Mouse (Mus musculus) limb, embryonic 15.5 days (tissue): ENCODE data around the gene Olfr1383. TPM values are rescaled to one million over a fixed set of nuclear protein-coding genes. Genes with fewer than 3 reads are reported as not detected.

Source experiments
- polyA plus RNA-seq: library from polyadenylated mRNA; unstranded; fragments of >200 nt; fragmentation: Nextera tagmentation; extraction: Ambion mirVana; gene quantifications from 2 replicates; pipeline ENCODE4 v1.2.1, GENCODE M21; 2015

Gene Olfr1383
- polyA plus RNA-seq, 1 experiment from 2014 or later: not detected

Other genes with a start within 250 kb of the Olfr1383 start
- not detected in 2 replicates for gene Olfr1393, start 241.3 kb upstream of the Olfr1383 start, polyA plus RNA-seq
- 0.10 and 0.11 TPM in 2 replicates for gene Olfr1392, start 234.4 kb upstream of the Olfr1383 start, polyA plus RNA-seq
- gene Olfr10, start 214.9 kb upstream of the Olfr1383 start, polyA plus RNA-seq: not detected in 2 replicates
- not detected in 2 replicates for gene Olfr1391, start 196.9 kb upstream of the Olfr1383 start, polyA plus RNA-seq
- not detected in 2 replicates for gene Olfr1390, start 184.5 kb upstream of the Olfr1383 start, polyA plus RNA-seq
- not detected in 2 replicates for gene Olfr1389, start 96.6 kb upstream of the Olfr1383 start, polyA plus RNA-seq
- gene Olfr1388, start 83.0 kb upstream of the Olfr1383 start, polyA plus RNA-seq: 0.06 TPM in 1 of 2 replicates, not detected in the other
- gene Olfr1387, start 64.3 kb upstream of the Olfr1383 start, polyA plus RNA-seq: not detected in 2 replicates
- not detected in 2 replicates for gene Olfr1386, start 54.6 kb upstream of the Olfr1383 start, polyA plus RNA-seq
- gene Olfr1385, start 30.6 kb upstream of the Olfr1383 start, polyA plus RNA-seq: not detected in 2 replicates
- not detected in 2 replicates for gene Olfr1384, start 12.9 kb upstream of the Olfr1383 start, polyA plus RNA-seq
- not detected in 2 replicates for gene Olfr1382, start 8.6 kb downstream of the Olfr1383 start, polyA plus RNA-seq
- gene Olfr1381, start 23.8 kb downstream of the Olfr1383 start, polyA plus RNA-seq: not detected in 2 replicates
- not detected in 2 replicates for gene Olfr1380, start 37.2 kb downstream of the Olfr1383 start, polyA plus RNA-seq
- gene Flt4, start 89.6 kb downstream of the Olfr1383 start, polyA plus RNA-seq: 5.5 and 5.6 TPM in 2 replicates
- not detected in 2 replicates for gene Scgb3a1, start 144.0 kb downstream of the Olfr1383 start, polyA plus RNA-seq
- 40.1 and 47.9 TPM in 2 replicates for gene Cnot6, start 193.1 kb downstream of the Olfr1383 start, polyA plus RNA-seq